Mouse (Mus musculus): ENCODE measurements around the gene Bmper. TPM values are rescaled to one million over a fixed set of nuclear protein-coding genes. Genes with fewer than 3 reads are reported as not detected.

The Bmper gene
- polyA plus RNA-seq, 1 experiment from 2014 or later = 0.72 TPM

DNA sequence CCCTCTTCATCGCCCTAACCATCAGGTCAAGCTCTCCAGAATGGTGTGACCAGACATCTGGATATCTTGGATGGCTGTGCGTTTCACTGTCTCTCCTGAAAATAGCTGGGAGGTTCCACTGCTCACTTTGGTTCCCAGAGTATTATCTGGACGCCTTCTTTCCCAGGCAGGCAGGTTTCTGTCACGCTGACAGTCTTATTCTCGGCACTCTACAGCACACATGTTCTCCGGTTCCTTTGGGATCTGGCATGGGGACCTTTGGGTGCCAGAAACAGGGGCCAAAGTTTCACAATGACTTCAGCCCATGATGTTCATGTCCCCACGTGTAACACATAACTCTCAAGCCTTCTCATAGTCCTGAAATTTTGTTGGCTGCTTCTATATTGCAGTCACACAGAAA, 173.3 kb downstream of the Bmper start:
- ATAC-seq = no peak

DNA sequence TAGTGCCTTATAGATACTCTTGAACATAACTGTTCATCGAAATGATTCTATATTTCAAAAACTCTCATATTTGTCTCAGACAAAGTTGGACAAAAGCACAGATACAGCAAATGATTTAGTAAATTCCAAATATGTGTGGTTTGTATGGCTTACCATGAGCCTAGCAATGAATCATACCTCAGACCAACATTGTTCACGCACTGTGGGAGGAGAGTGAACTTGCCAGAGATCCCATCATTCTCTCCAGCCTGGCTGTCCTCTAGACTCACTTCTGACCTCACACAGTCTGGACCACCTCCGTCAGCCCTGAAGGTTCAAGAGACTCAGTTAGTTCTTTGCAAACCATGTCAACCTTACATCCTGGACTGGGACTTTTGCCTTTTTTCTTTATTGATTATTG, 175.0 kb downstream of the Bmper start:
- ATAC-seq (no peak), DNase-seq (no peak)
- Histone ChIP-seq H3K36me3 (replicated peaks; ENCODE audit: insufficient read depth, low read length) (no peaks in the 10 kb centered on the region), H3K4me2 (ENCODE audit: low read depth, low read length) (no peak overlapping the region), H3K4me3 (ENCODE audit: low read depth, low read length) (no peak overlapping the region), H3K27me3 (ENCODE audit: insufficient read depth, low read length) (no peaks in the 10 kb centered on the region), H3K9ac (replicated peaks) (no peak overlapping the region), H3K27ac (ENCODE audit: low read depth) (no peak overlapping the region), H3K9me3 (ENCODE audit: low read length) (no peaks in the 10 kb centered on the region), H3K4me1 (ENCODE audit: insufficient read depth) (no peaks in the 10 kb centered on the region)
- TF ChIP-seq EP300 (IDR thresholded peaks at IDR 0.05; ENCODE audit: low read depth) (no peak), CTCF (IDR thresholded peaks at IDR 0.05; ENCODE audit: low read depth) (no peak)
- WGBS (ENCODE audit: insufficient replicate concordance) = 78% methylated on average over 3 of the region's 3 CpGs

More for the DNA sequence above, 173.3 kb downstream of the Bmper start:
- no peaks in the 10 kb centered on the region for H3K4me1 ChIP-seq (ENCODE audit: insufficient read depth)
- H3K4me3 ChIP-seq (ENCODE audit: low read depth, low read length) = no peak overlapping the region
- H3K9me3 ChIP-seq (ENCODE audit: low read length) = no peaks in the 10 kb centered on the region
- no peak for TF ChIP-seq CTCF (IDR thresholded peaks at IDR 0.05; ENCODE audit: low read depth)
- TF ChIP-seq EP300 (IDR thresholded peaks at IDR 0.05; ENCODE audit: low read depth) = no peak
- no peaks in the 10 kb centered on the region for H3K27me3 ChIP-seq (ENCODE audit: insufficient read depth, low read length)
- DNase-seq = no peak
- H3K27ac ChIP-seq (ENCODE audit: low read depth) = no peak overlapping the region
- no peak overlapping the region for H3K4me2 ChIP-seq (ENCODE audit: low read depth, low read length)
- H3K36me3 ChIP-seq (replicated peaks; ENCODE audit: insufficient read depth, low read length) = no peaks in the 10 kb centered on the region
- WGBS (ENCODE audit: insufficient replicate concordance) = 68% methylated on average over 7 of the region's 7 CpGs
- no peak overlapping the region for H3K9ac ChIP-seq (replicated peaks)

DNA sequence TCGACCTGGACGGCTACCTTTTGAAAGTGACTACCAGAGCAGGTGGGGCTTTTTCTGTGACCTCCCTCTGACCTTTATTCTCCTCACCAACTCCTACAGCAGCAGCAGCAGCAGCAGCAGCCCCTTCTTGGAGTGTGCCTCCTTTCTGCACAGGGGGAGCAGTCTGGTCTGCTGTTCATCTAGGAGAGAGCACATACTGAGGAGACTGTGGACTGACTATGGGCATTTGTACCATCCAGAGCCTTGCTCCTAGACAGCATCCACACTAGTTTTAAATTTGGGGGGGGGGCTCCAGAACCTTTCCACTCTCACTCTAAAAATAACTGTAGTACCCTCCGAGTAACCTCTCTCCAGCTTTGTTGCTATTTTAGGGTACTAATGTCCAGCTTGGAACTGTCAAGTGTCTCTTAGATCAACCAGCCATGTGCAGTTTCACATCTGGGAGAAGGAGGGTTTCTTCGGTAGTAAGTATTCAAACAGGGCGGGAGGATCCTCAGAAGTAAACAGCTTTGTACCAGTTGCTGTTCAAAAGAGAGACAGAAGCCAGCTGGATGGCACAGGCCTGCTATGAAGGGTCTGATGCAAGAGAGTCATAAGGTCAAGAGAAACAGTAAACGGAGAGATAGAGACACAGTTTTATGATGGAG, 176.9 kb downstream of the Bmper start:
- no peaks in the 10 kb centered on the region for H3K36me3 ChIP-seq (replicated peaks; ENCODE audit: insufficient read depth, low read length)
- H3K9me3 ChIP-seq (ENCODE audit: low read length) = no peaks in the 10 kb centered on the region
- H3K4me2 ChIP-seq (ENCODE audit: low read depth, low read length) = no peak overlapping the region
- H3K9ac ChIP-seq (replicated peaks) = no peak overlapping the region
- DNase-seq = no peak
- no peak for ATAC-seq
- H3K4me1 ChIP-seq (ENCODE audit: insufficient read depth) = no peaks in the 10 kb centered on the region
- WGBS (ENCODE audit: insufficient replicate concordance) = 56% methylated on average over 6 of the region's 6 CpGs
- TF ChIP-seq CTCF (IDR thresholded peaks at IDR 0.05; ENCODE audit: low read depth) (no peak), EP300 (IDR thresholded peaks at IDR 0.05; ENCODE audit: low read depth) (no peak)
- no peak overlapping the region for H3K4me3 ChIP-seq (ENCODE audit: low read depth, low read length)
- H3K27ac ChIP-seq (ENCODE audit: low read depth) = no peak overlapping the region
- no peaks in the 10 kb centered on the region for H3K27me3 ChIP-seq (ENCODE audit: insufficient read depth, low read length)

DNA sequence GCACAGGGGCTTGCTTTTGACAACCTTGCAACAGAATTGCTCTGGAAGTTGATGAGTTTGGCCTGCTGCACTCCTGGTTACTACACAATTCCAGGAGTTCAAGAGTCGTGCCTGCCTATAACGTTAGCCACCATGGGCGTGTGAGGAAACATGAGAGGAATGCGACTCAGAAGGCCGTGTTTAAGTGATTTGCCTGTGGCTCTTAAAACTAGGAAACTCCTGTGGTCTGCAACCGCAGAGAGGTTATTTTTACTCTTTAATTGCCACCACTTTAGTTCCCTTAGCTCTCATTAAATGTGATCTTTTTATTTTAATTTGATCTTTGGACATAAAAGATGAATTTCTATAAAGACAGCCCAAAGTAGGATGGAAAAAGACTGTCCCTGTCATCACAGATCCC, 184.5 kb downstream of the Bmper start:
- no peaks in the 10 kb centered on the region for H3K9me3 ChIP-seq (ENCODE audit: low read length)
- H3K36me3 ChIP-seq (replicated peaks; ENCODE audit: insufficient read depth, low read length) = no peaks in the 10 kb centered on the region
- H3K27me3 ChIP-seq (ENCODE audit: insufficient read depth, low read length) = no peaks in the 10 kb centered on the region
- no peak overlapping the region for H3K4me2 ChIP-seq (ENCODE audit: low read depth, low read length)
- no peak overlapping the region for H3K4me3 ChIP-seq (ENCODE audit: low read depth, low read length)
- no peak for ATAC-seq
- TF ChIP-seq CTCF (IDR thresholded peaks at IDR 0.05; ENCODE audit: low read depth) = no peak
- TF ChIP-seq EP300 (IDR thresholded peaks at IDR 0.05; ENCODE audit: low read depth) = no peak
- no peak overlapping the region for H3K27ac ChIP-seq (ENCODE audit: low read depth)
- WGBS (ENCODE audit: insufficient replicate concordance) = 67% methylated on average over 6 of the region's 6 CpGs
- no peak overlapping the region for H3K9ac ChIP-seq (replicated peaks)
- no peaks in the 10 kb centered on the region for H3K4me1 ChIP-seq (ENCODE audit: insufficient read depth)
- no peak for DNase-seq

DNA sequence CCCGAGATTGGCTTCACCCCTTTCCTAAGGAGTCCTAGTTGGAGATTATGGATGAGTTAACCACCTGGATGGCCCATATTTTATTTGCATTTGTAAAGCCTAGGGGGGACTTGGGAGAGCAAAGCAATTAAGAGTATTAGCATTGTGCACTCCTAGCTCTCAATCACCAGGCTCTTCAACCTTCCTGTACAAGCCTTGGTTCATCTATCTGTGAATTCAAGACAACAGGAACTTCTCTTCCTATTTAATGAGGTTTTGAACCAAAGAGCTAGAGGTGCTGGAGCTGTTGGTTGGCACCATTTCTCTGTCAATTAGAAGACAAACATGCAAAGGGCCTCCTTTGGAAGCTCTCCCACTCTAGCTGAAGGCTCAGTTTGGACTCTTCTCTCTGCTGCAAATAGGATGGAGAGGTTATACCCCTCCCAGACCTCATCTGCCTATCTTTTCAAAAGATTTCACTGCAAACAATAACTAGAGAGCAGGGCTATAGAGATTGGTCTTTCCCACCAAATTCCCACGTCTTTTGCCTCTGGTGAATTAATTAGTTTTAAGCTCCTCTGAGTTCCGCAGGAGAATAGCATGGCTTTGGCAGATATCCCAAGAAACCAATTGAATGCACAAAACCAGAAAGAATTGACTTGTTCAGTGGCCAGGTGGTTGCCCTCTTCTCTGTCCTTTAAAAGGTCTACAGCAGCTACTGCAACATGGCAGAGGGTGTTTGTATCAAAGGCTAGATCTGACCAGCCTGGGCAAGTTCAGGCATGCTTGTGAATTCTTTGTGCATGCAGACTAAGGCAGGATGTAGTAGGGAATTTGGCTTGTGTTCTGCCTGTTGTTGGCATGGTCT, 185.3 kb downstream of the Bmper start:
- Histone ChIP-seq H3K4me2 (ENCODE audit: low read depth, low read length) (no peak overlapping the region), H3K9ac (replicated peaks) (no peak overlapping the region), H3K9me3 (ENCODE audit: low read length) (no peaks in the 10 kb centered on the region), H3K4me3 (ENCODE audit: low read depth, low read length) (no peak overlapping the region), H3K4me1 (ENCODE audit: insufficient read depth) (no peaks in the 10 kb centered on the region), H3K27me3 (ENCODE audit: insufficient read depth, low read length) (no peaks in the 10 kb centered on the region), H3K36me3 (replicated peaks; ENCODE audit: insufficient read depth, low read length) (no peaks in the 10 kb centered on the region), H3K27ac (ENCODE audit: low read depth) (no peak overlapping the region)
- TF ChIP-seq EP300 (IDR thresholded peaks at IDR 0.05; ENCODE audit: low read depth) = no peak
- TF ChIP-seq CTCF (IDR thresholded peaks at IDR 0.05; ENCODE audit: low read depth) = no peak
- WGBS (ENCODE audit: insufficient replicate concordance) = 70% methylated on average over 3 of the region's 3 CpGs
- ATAC-seq (no peak), DNase-seq (no peak)

DNA sequence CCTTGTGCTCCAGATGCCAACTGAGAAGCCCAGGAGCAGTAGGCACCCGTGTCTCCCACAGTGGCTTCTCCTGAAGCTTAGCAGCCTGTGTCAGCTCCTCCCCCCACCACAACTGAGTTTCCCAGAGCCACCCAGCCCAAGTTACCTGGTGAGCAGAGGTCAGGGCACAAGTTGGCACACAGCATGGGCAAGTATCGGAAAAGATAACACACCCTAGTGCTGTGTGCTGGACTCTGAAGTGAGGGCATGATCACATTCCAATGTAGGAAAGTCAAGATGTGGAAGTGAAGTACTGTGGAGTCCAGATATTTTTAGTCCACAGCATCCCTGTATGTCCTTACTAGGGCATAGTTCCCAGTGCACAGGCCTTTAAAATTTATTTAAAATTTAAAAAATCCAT, 187.7 kb downstream of the Bmper start:
- WGBS (ENCODE audit: insufficient replicate concordance) = 63% methylated on average over 2 of the region's 2 CpGs
- Histone ChIP-seq H3K9me3 (ENCODE audit: low read length) (no peaks in the 10 kb centered on the region), H3K9ac (replicated peaks) (no peak overlapping the region), H3K27me3 (ENCODE audit: insufficient read depth, low read length) (no peaks in the 10 kb centered on the region), H3K27ac (ENCODE audit: low read depth) (no peak overlapping the region), H3K4me1 (ENCODE audit: insufficient read depth) (no peaks in the 10 kb centered on the region), H3K4me2 (ENCODE audit: low read depth, low read length) (no peak overlapping the region), H3K4me3 (ENCODE audit: low read depth, low read length) (no peak overlapping the region), H3K36me3 (replicated peaks; ENCODE audit: insufficient read depth, low read length) (no peaks in the 10 kb centered on the region)
- TF ChIP-seq EP300 (IDR thresholded peaks at IDR 0.05; ENCODE audit: low read depth) = no peak
- TF ChIP-seq CTCF (IDR thresholded peaks at IDR 0.05; ENCODE audit: low read depth) = no peak
- DNase-seq = no peak
- no peak for ATAC-seq

Measured in liver, postnatal 0 days (tissue).